Mouse (Mus musculus) CH12.LX (cell line): ENCODE results near the gene Muc13. TPM values are rescaled to one million over a fixed set of nuclear protein-coding genes. Genes with fewer than 3 reads are reported as not detected.

Experiments used
- DNase-seq: peaks from one replicate; pipeline ENCODE4 v3.0.0-alpha.2; 2013; ENCODE audit errors: extremely low read depth
- H3K27ac ChIP-seq: 2 replicates; pipeline ENCODE4 v1.5.1; 2012; ENCODE audit warnings: low read depth, mild to moderate bottlenecking, control low read depth, moderate library complexity; ENCODE audit not compliant: insufficient read depth
- H3K27me3 ChIP-seq: replicated peaks from 2 replicates; pipeline ENCODE3; 2012; ENCODE audit warnings: inconsistent platforms
- H3K36me3 ChIP-seq, 2 experiments: replicated peaks in 1 of 2; 2 replicates each; pipeline versions ENCODE3 to v1.6.1; 2012; ENCODE audit warnings: inconsistent platforms in 1 of 2, low read length in 1 of 2, mild to moderate bottlenecking in 1 of 2, mixed read lengths in 1 of 2, moderate library complexity in 1 of 2; ENCODE audit not compliant: control insufficient read depth in 1 of 2, insufficient read depth in 1 of 2
- H3K4me1 ChIP-seq, 2 experiments: 2 replicates each; pipeline ENCODE4 v1.6.1; 2012; ENCODE audit warnings: inconsistent platforms in 1 of 2, moderate library complexity in 1 of 2; ENCODE audit not compliant: insufficient read depth in 2 of 2, control insufficient read depth in 1 of 2
- H3K4me2 ChIP-seq: 2 replicates; pipeline ENCODE4 v1.6.1; 2012; ENCODE audit warnings: low read depth, mild to moderate bottlenecking, control low read depth; ENCODE audit not compliant: poor library complexity, insufficient read depth, severe bottlenecking
- H3K4me3 ChIP-seq, 3 experiments: fragments of 150-350 bp in 1 of 3; sonication (generic) in 1 of 3; replicated peaks in 1 of 3; 2 replicates each; pipeline versions ENCODE3 to v1.5.1; 2011 to 2012; ENCODE audit warnings: low read depth in 2 of 3, low read length in 2 of 3, mild to moderate bottlenecking in 2 of 3, moderate library complexity in 2 of 3, control low read depth in 1 of 3, improper control_type of control experiment in 1 of 3, inconsistent platforms in 1 of 3, mixed read lengths in 1 of 3; ENCODE audit not compliant: poor library complexity in 1 of 3
- H3K79me2 ChIP-seq: replicated peaks from 2 replicates; pipeline ENCODE4 v1.6.1; 2012; ENCODE audit warnings: mild to moderate bottlenecking, moderate library complexity; ENCODE audit not compliant: control insufficient read depth, poor library complexity, insufficient read depth, severe bottlenecking; ENCODE audit errors: extremely low read depth
- H3K9ac ChIP-seq: 2 replicates; pipeline ENCODE4 v1.6.1; 2012; ENCODE audit warnings: low read depth, mild to moderate bottlenecking, control low read depth, moderate library complexity; ENCODE audit not compliant: insufficient read depth
- H3K9me3 ChIP-seq: replicated peaks from 2 replicates; pipeline ENCODE3; 2012; ENCODE audit warnings: low read length, inconsistent platforms, mixed read lengths
- BHLHE40 ChIP-seq: IDR thresholded peaks from 2 replicates; pipeline ENCODE4 v1.6.1; 2011; ENCODE audit warnings: mild to moderate bottlenecking, low read depth, low read length, improper control_type of control experiment
- CHD2 ChIP-seq: IDR thresholded peaks from 2 replicates; pipeline ENCODE4 v1.6.1; 2011; ENCODE audit warnings: low read length, improper control_type of control experiment
- CTCF ChIP-seq, 2 experiments: IDR thresholded peaks in 1 of 2; conservative IDR thresholded peaks in 1 of 2; 2 replicates each; pipeline ENCODE4 v1.5.1; 2011 to 2012; ENCODE audit warnings: low read depth in 2 of 2, low read length in 2 of 2, improper control_type of control experiment in 1 of 2, inconsistent platforms in 1 of 2, mild to moderate bottlenecking in 1 of 2, moderate library complexity in 1 of 2
- ELF1 ChIP-seq: IDR thresholded peaks from 2 replicates; pipeline ENCODE4 v1.6.1; 2014; ENCODE audit warnings: low read depth, mild to moderate bottlenecking, inconsistent platforms, low read length, improper control_type of control experiment
- EP300 ChIP-seq: IDR thresholded peaks from 2 replicates; pipeline ENCODE4 v1.6.1; 2011; ENCODE audit warnings: low read length, improper control_type of control experiment
- GABPA ChIP-seq: IDR thresholded peaks from 2 replicates; pipeline ENCODE4 v1.6.1; 2012; ENCODE audit warnings: low read depth, low read length, improper control_type of control experiment, inconsistent platforms; ENCODE audit not compliant: insufficient replicate concordance
- HCFC1 ChIP-seq: IDR thresholded peaks from 2 replicates; pipeline ENCODE4 v1.6.1; 2012; ENCODE audit warnings: low read depth, mild to moderate bottlenecking, inconsistent platforms, low read length, improper control_type of control experiment
- IRF4 ChIP-seq: IDR thresholded peaks from 2 replicates; pipeline ENCODE4 v1.6.1; 2014; ENCODE audit warnings: low read depth, mild to moderate bottlenecking, inconsistent platforms, low read length, improper control_type of control experiment
- KAT2A ChIP-seq: IDR thresholded peaks from 2 replicates; pipeline ENCODE4 v1.6.1; 2012; ENCODE audit warnings: low read length, improper control_type of control experiment, inconsistent platforms; ENCODE audit not compliant: insufficient replicate concordance
- MAFK ChIP-seq: IDR thresholded peaks from 2 replicates; pipeline ENCODE4 v1.6.1; 2011; ENCODE audit warnings: low read length, improper control_type of control experiment; ENCODE audit not compliant: insufficient replicate concordance
- MAX ChIP-seq: IDR thresholded peaks from 2 replicates; pipeline ENCODE4 v1.6.1; 2011; ENCODE audit warnings: low read length, improper control_type of control experiment
- MAZ ChIP-seq: IDR thresholded peaks from 2 replicates; pipeline ENCODE4 v1.6.1; 2012; ENCODE audit warnings: low read depth, mild to moderate bottlenecking, inconsistent platforms, low read length, improper control_type of control experiment, moderate library complexity
- MEF2A ChIP-seq: IDR thresholded peaks from 2 replicates; pipeline ENCODE4 v1.6.1; 2014; ENCODE audit warnings: low read depth, mild to moderate bottlenecking, inconsistent platforms, low read length, improper control_type of control experiment, borderline replicate concordance
- MYC ChIP-seq: IDR thresholded peaks from 2 replicates; pipeline ENCODE4 v1.6.1; 2011; ENCODE audit warnings: low read depth, mild to moderate bottlenecking, improper control_type of control experiment, low read length
- NELFE ChIP-seq: IDR thresholded peaks from 2 replicates; pipeline ENCODE4 v1.6.1; 2011; ENCODE audit warnings: low read depth, low read length, improper control_type of control experiment
- NRF1 ChIP-seq: IDR thresholded peaks from 2 replicates; pipeline ENCODE4 v1.6.1; 2014; ENCODE audit warnings: low read depth, mild to moderate bottlenecking, inconsistent platforms, low read length, improper control_type of control experiment, moderate library complexity
- POLR2A ChIP-seq: IDR thresholded peaks from 2 replicates; pipeline ENCODE4 v1.6.1; 2011; ENCODE audit warnings: low read depth, mild to moderate bottlenecking, improper control_type of control experiment, low read length
- RAD21 ChIP-seq: IDR thresholded peaks from 2 replicates; pipeline ENCODE4 v1.6.1; 2011; ENCODE audit warnings: low read depth, mild to moderate bottlenecking, low read length, improper control_type of control experiment, moderate library complexity
- RCOR1 ChIP-seq: conservative IDR thresholded peaks from 2 replicates; pipeline ENCODE4 v1.6.1; 2012; ENCODE audit warnings: low read depth, mild to moderate bottlenecking, inconsistent platforms, low read length, improper control_type of control experiment
- SIN3A ChIP-seq: IDR thresholded peaks from 2 replicates; pipeline ENCODE4 v1.6.1; 2012; ENCODE audit warnings: low read length, improper control_type of control experiment, inconsistent platforms
- SMC3 ChIP-seq: IDR thresholded peaks from 2 replicates; pipeline ENCODE4 v1.6.1; 2011; ENCODE audit warnings: low read depth, low read length, improper control_type of control experiment
- UBTF ChIP-seq: IDR thresholded peaks from 2 replicates; pipeline ENCODE4 v1.6.1; 2012; ENCODE audit warnings: low read depth, mild to moderate bottlenecking, inconsistent platforms, low read length, improper control_type of control experiment, moderate library complexity
- ZC3H11A ChIP-seq: IDR thresholded peaks from 2 replicates; pipeline ENCODE4 v1.6.1; 2012; ENCODE audit warnings: low read depth, mild to moderate bottlenecking, inconsistent platforms, low read length, improper control_type of control experiment
- ZKSCAN1 ChIP-seq: IDR thresholded peaks from 2 replicates; pipeline ENCODE4 v1.6.1; 2012; ENCODE audit warnings: low read depth, inconsistent platforms, low read length, improper control_type of control experiment, borderline replicate concordance
- ZMIZ1 ChIP-seq: IDR thresholded peaks from 2 replicates; pipeline ENCODE4 v1.6.1; 2012; ENCODE audit warnings: low read depth, mild to moderate bottlenecking, inconsistent platforms, low read length, improper control_type of control experiment
- ZNF384 ChIP-seq: IDR thresholded peaks from 2 replicates; pipeline ENCODE4 v1.6.1; 2012; ENCODE audit warnings: low read depth, low read length, improper control_type of control experiment, inconsistent platforms
- dilution Hi-C: fragments of 300-500 bp; cut with MboI; formaldehyde crosslinking; loops from 2 replicates; pipeline ENCODE4 v1.14.3; 2020; ENCODE audit warnings: low sequenced_read_pairs; ENCODE audit not compliant: extremely low pct_unique_long_range_greater_than_20kb, extremely low pct_ligation_motif_present
- in situ Hi-C: fragments of 300-500 bp; cut with MboI; formaldehyde crosslinking; loops from 3 replicates; pipeline ENCODE4 v1.14.3; 2019; ENCODE audit warnings: low sequenced_read_pairs, low pct_ligation_motif_present, low pct_unique_long_range_greater_than_20kb, mixed read lengths
- polyA plus RNA-seq: library from polyadenylated mRNA; unstranded; fragments of >175 nt; gene quantifications from 2 replicates; pipeline ENCODE4 v1.2.1, GENCODE M21; 2012; ENCODE audit warnings: low read depth; ENCODE audit not compliant: insufficient read length
- total RNA-seq, 2 experiments: library from RNA; depleted of rRNA; stranded (reverse); fragments of 300-350 nt in 1 of 2; fragments of >200 nt in 1 of 2; gene quantifications; 2 replicates each; pipeline ENCODE4 v1.2.3; 2012 to 2014

Gene Muc13
- total RNA-seq (2012; rRNA removed), result not detected in 2 replicates
- not detected in 2 replicates for total RNA-seq (2014; rRNA removed)
- not detected in 2 replicates for polyA plus RNA-seq

GRCm38 (mm10) chr16:33793846-33794791 lies at the start of gene Muc13:
Gene Muc13, plus strand, starts transcription at chr16:33794037.
- Histone ChIP-seq H3K4me3 (no peak within 1 kb of the TSS), H3K4me2 (no peak within 1 kb of the TSS), H3K9me3 (peaks cover 3% of the 10 kb centered on the region), H3K4me1 (0 out of 4 replicates have a peak, but pooled peaks cover 0 to 2% of the 10 kb centered on the region in 2 experiments), H3K27ac (no peak within 1 kb of the TSS), H3K36me3 (no peaks in the 10 kb centered on the region), H3K9ac (no peak within 1 kb of the TSS), H3K27me3 (peaks cover 5% of the 10 kb centered on the region), H3K79me2 (no peaks in the 10 kb centered on the region)
- in situ Hi-C loops, result no loop called here
- no peak for DNase-seq
- TF ChIP-seq UBTF (no peak), KAT2A (no peak), ZC3H11A (no peak), CHD2 (no peak), CTCF (conservative IDR thresholded peaks at IDR 0.05 in 1 of 2, IDR thresholded peaks at IDR 0.05 in 1 of 2; ENCODE audit: low read depth in 2 of 2, low read length in 2 of 2) (no peak), ZNF384 (no peak), RCOR1 (no peak), NRF1 (no peak), GABPA (no peak), MAFK (no peak)
- dilution Hi-C loops, result no loop called here

- dilution Hi-C loops, result no loop called here
- H3K27me3 ChIP-seq, result no peaks in the 10 kb centered on the region
- H3K9me3 ChIP-seq, result no peaks in the 10 kb centered on the region
- H3K36me3 ChIP-seq, result peaks cover 73 to 83% of the 10 kb centered on the region in 2 experiments
- DNase-seq, result peak; percentile 62
- peak overlapping the region; percentile 93 for H3K27ac ChIP-seq
- in situ Hi-C loops, result loop anchor here (5.0 to 10.0 kb wide), 2 partner anchors 57 to 440 kb away; no protein-coding TSS in a partner anchor
- peak overlapping the region; percentile 78 for H3K4me2 ChIP-seq
- H3K9ac ChIP-seq, result no peak overlapping the region; the same call in 1 of the 2 replicates
- H3K4me1 ChIP-seq, result peaks cover 27 to 81% of the 10 kb centered on the region in 2 experiments
- peaks cover 5% of the 10 kb centered on the region for H3K79me2 ChIP-seq
- H3K4me3 ChIP-seq, result peak overlapping the region in 1 of 3 experiments; percentile 13
- TF ChIP-seq MAFK (no peak), BHLHE40 (peak; percentile 41; the same call in 1 of the 2 replicates), MAZ (no peak), SMC3 (peak; percentile 70), IRF4 (peak; percentile 27; the same call in 1 of the 2 replicates), RAD21 (peak; percentile 92), CHD2 (no peak), SIN3A (peak; percentile 41; the same call in 1 of the 2 replicates), GABPA (no peak), ELF1 (peak; percentile 32; the same call in 1 of the 2 replicates), MEF2A (0 out of 2 replicates have a peak, but pooled peaks have one; percentile 34), RCOR1 (no peak), EP300 (no peak), POLR2A (no peak), MYC (0 out of 2 replicates have a peak, but pooled peaks have one; percentile 45), CTCF (conservative IDR thresholded peaks at IDR 0.05 in 1 of 2, IDR thresholded peaks at IDR 0.05 in 1 of 2; ENCODE audit: low read depth in 2 of 2, low read length in 2 of 2) (peak; percentile 39 to 80), MAX (no peak), ZMIZ1 (no peak), ZKSCAN1 (no peak), HCFC1 (no peak; the same call in 1 of the 2 replicates), KAT2A (no peak), ZC3H11A (peak; percentile 22; the same call in 1 of the 2 replicates), NELFE (peak; percentile 40; the same call in 1 of the 2 replicates)
These were observed 49.0 kb upstream of the Muc13 start for GRCm38 (mm10) chr16:33744622-33745419.
